ENCODE assay signal across 32 mouse cellular contexts in genomic region chr14:55589271-55589670, GRCm38 (mm10). TPM values are rescaled to one million over a fixed set of nuclear protein-coding genes. Genes with fewer than 3 reads are reported as not detected.
DNase-seq lines count a peak whose midpoint lies in the region; ATAC-seq and TF ChIP-seq lines count a peak whose summit lies in the region.
"Had no signal": no experiment of that assay in that cellular context is flagged by ENCODE, and none has a peak within 500 bp of the region (broad histone marks: within the 10 kb centered on the region; RNA-seq: fewer than 3 reads in every experiment).

No protein-coding gene starts in this region.

- peaks cover 78% of the 10 kb centered on the region for H3K4me1 ChIP-seq in liver, embryonic 13.5 days (replicated peaks)
- peaks cover 43% of the 10 kb centered on the region for H3K4me1 ChIP-seq in liver, embryonic 11.5 days (replicated peaks; ENCODE audit: control insufficient read depth, insufficient read depth, low read length)
- H3K4me1 ChIP-seq in CH12.LX (ENCODE audit: control insufficient read depth in 1 of 2, insufficient read depth in 2 of 2) (peaks cover 8 to 64% of the 10 kb centered on the region in 2 experiments), G1E (ENCODE audit: insufficient read depth, low read depth, low read length) (peaks cover 76% of the 10 kb centered on the region)
- H3K4me1 ChIP-seq in thymus, adult 2 months (replicated peaks; ENCODE audit: control insufficient read depth, insufficient read depth, low read length), result peaks cover 25% of the 10 kb centered on the region

- peak overlapping the region; percentile 6; the same call in 1 of the 2 replicates for H3K9ac ChIP-seq in liver, embryonic 13.5 days
- H3K9ac ChIP-seq in liver, embryonic 11.5 days (ENCODE audit: low read depth, low read length), result no peak overlapping the region
- H3K9ac ChIP-seq in CH12.LX (ENCODE audit: insufficient read depth, low read depth), result peak overlapping the region; percentile 89
- H3K9ac ChIP-seq: midbrain, embryonic 15.5 days; neural tube, embryonic 12.5 days; stomach, embryonic 15.5 days had no signal

- H3K9me3 ChIP-seq in liver, embryonic 13.5 days (replicated peaks), result no peaks in the 10 kb centered on the region
- H3K9me3 ChIP-seq in liver, embryonic 11.5 days (ENCODE audit: control insufficient read depth, low read length), result no peaks in the 10 kb centered on the region
- H3K9me3 ChIP-seq in CH12.LX (replicated peaks; ENCODE audit: low read length), result no peaks in the 10 kb centered on the region
- H3K9me3 ChIP-seq in G1E (replicated peaks), result no peaks in the 10 kb centered on the region
- H3K9me3 ChIP-seq: heart, embryonic 12.5 days; intestine, embryonic 15.5 days; limb, embryonic 10.5 days; limb, embryonic 15.5 days; midbrain, embryonic 15.5 days; neural tube, embryonic 12.5 days; stomach, embryonic 15.5 days had no signal

- TF ChIP-seq RAD21 in CH12.LX (IDR thresholded peaks at IDR 0.05; ENCODE audit: low read depth, low read length), result no peak

- WGBS in liver, embryonic 13.5 days (ENCODE audit: insufficient replicate concordance), result 91% methylated on average over 5 of the region's 5 CpGs
- WGBS in liver, embryonic 11.5 days, result 88% methylated on average over 5 of the region's 5 CpGs
- 98% methylated on average over 5 of the region's 5 CpGs for WGBS in thymus, adult 2 months

- no peak for TF ChIP-seq CTCF in CH12.LX (conservative IDR thresholded peaks at IDR 0.05 in 1 of 2, IDR thresholded peaks at IDR 0.05 in 1 of 2; ENCODE audit: low read depth in 2 of 2, low read length in 2 of 2)
- TF ChIP-seq CTCF in G1E (IDR thresholded peaks at IDR 0.05; ENCODE audit: low read depth, low read length), result no peak
- TF ChIP-seq CTCF in thymus, adult 2 months (IDR thresholded peaks at IDR 0.05; ENCODE audit: borderline replicate concordance, control insufficient read depth, extremely low read depth, insufficient read depth, low read length, poor library complexity), result no peak

- peak overlapping the region; percentile 88; the same call in 1 of the 2 replicates for H3K4me2 ChIP-seq in liver, embryonic 13.5 days
- H3K4me2 ChIP-seq in liver, embryonic 11.5 days, result no peak overlapping the region
- H3K4me2 ChIP-seq in CH12.LX (ENCODE audit: insufficient read depth, low read depth, poor library complexity, severe bottlenecking), result peak overlapping the region; percentile 96

- peak; percentile 91 for DNase-seq in heart, adult 11 months
- no peak for DNase-seq in heart, adult 8-10 months (ENCODE audit: low spot score)
- DNase-seq in liver, embryonic 13.5 days, result no peak
- no peak for DNase-seq in liver, embryonic 11.5 days (ENCODE audit: low spot score)
- DNase-seq in CH12.LX (ENCODE audit: extremely low read depth) (no peak), G1E (ENCODE audit: low spot score) (no peak)
- no peak for DNase-seq in thymus, adult 2 months
- DNase-seq in adrenal gland, postnatal 10 days, result no peak
- DNase-seq: adrenal gland, adult 8-10 months; cerebellum, postnatal 14 days; gastrocnemius, postnatal 25 days; heart, adult 18-20 months; heart, postnatal 10 days; kidney, adult 2 months; layer of hippocampus, adult 9-11 months; lung, embryonic 14.5 days; lung, postnatal 14 days; right cerebral cortex, adult 18-20 months; thymus, postnatal 14 days had no signal

- in situ Hi-C loops in CH12.LX (cut with MboI; ENCODE audit: low pct_ligation_motif_present, low pct_unique_long_range_greater_than_20kb, low sequenced_read_pairs), result no loop called here

- no peaks in the 10 kb centered on the region for H3K27me3 ChIP-seq in liver, embryonic 13.5 days
- H3K27me3 ChIP-seq in liver, embryonic 11.5 days (replicated peaks; ENCODE audit: control insufficient read depth, insufficient read depth, low read length), result no peaks in the 10 kb centered on the region
- no peaks in the 10 kb centered on the region for H3K27me3 ChIP-seq in CH12.LX (replicated peaks)
- H3K27me3 ChIP-seq in G1E (ENCODE audit: insufficient read depth, low read length), result no peaks in the 10 kb centered on the region
- H3K27me3 ChIP-seq in thymus, adult 2 months (ENCODE audit: control insufficient read depth, insufficient read depth, low read length), result no peaks in the 10 kb centered on the region
- H3K27me3 ChIP-seq: heart, embryonic 12.5 days; intestine, embryonic 15.5 days; limb, embryonic 15.5 days; midbrain, embryonic 15.5 days; neural tube, embryonic 12.5 days; stomach, embryonic 15.5 days had no signal

- TF ChIP-seq POLR2A in CH12.LX (IDR thresholded peaks at IDR 0.05; ENCODE audit: low read depth, low read length), result no peak
- TF ChIP-seq POLR2A in thymus, adult 2 months (IDR thresholded peaks at IDR 0.05; ENCODE audit: control insufficient read depth, extremely low read depth, insufficient read depth, low read length, poor library complexity), result no peak

- dilution Hi-C loops in CH12.LX (cut with MboI; ENCODE audit: extremely low pct_ligation_motif_present, extremely low pct_unique_long_range_greater_than_20kb, low sequenced_read_pairs), result no loop called here

- H3K79me2 ChIP-seq in CH12.LX (replicated peaks; ENCODE audit: control insufficient read depth, extremely low read depth, insufficient read depth, poor library complexity, severe bottlenecking), result peaks cover 35% of the 10 kb centered on the region

- H3K27ac ChIP-seq in liver, embryonic 13.5 days, result peak overlapping the region; percentile 99
- H3K27ac ChIP-seq in liver, embryonic 11.5 days (ENCODE audit: low read depth, low read length), result no peak overlapping the region
- H3K27ac ChIP-seq in CH12.LX (ENCODE audit: insufficient read depth, low read depth), result peak overlapping the region; percentile 97
- no peak overlapping the region for H3K27ac ChIP-seq in thymus, adult 2 months (ENCODE audit: control insufficient read depth, insufficient read depth, low read length)
- H3K27ac ChIP-seq: hindbrain, postnatal 0 days; intestine, embryonic 15.5 days; kidney, postnatal 0 days; limb, embryonic 10.5 days; midbrain, embryonic 15.5 days; neural tube, embryonic 12.5 days; stomach, embryonic 15.5 days had no signal

- ATAC-seq in liver, embryonic 13.5 days (ENCODE audit: low read depth), result no peak
- no peak for ATAC-seq in liver, embryonic 11.5 days (replicated peaks; ENCODE audit: low FRiP score)
- ATAC-seq in G1E (ENCODE audit: extremely low read depth, insufficient number of reproducible peaks, low FRiP score, poor library complexity, severe bottlenecking), result no peak
- ATAC-seq: forebrain, embryonic 14.5 days; hindbrain, postnatal 0 days; intestine, embryonic 15.5 days; midbrain, embryonic 15.5 days had no signal

- H3K36me3 ChIP-seq in liver, embryonic 13.5 days, result peaks cover 36% of the 10 kb centered on the region
- peaks cover 2% of the 10 kb centered on the region; the same call in 1 of the 2 replicates for H3K36me3 ChIP-seq in liver, embryonic 11.5 days (ENCODE audit: control insufficient read depth, insufficient read depth, low read length)
- peaks cover 22 to 45% of the 10 kb centered on the region in 2 experiments for H3K36me3 ChIP-seq in CH12.LX (replicated peaks in 1 of 2; ENCODE audit: control insufficient read depth in 1 of 2, insufficient read depth in 1 of 2, low read length in 1 of 2)
- peaks cover 42% of the 10 kb centered on the region for H3K36me3 ChIP-seq in G1E (replicated peaks)
- 0 out of 2 replicates have a peak, but pooled peaks cover 5% of the 10 kb centered on the region for H3K36me3 ChIP-seq in thymus, adult 2 months (ENCODE audit: control insufficient read depth, insufficient read depth, low read length)
- H3K36me3 ChIP-seq: intestine, embryonic 15.5 days; stomach, embryonic 15.5 days had no signal

- peak overlapping the region; percentile 92; the same call in 1 of the 2 replicates for H3K4me3 ChIP-seq in liver, embryonic 13.5 days (replicated peaks)
- no peak overlapping the region for H3K4me3 ChIP-seq in liver, embryonic 11.5 days (ENCODE audit: low read depth, low read length)
- H3K4me3 ChIP-seq in CH12.LX (replicated peaks in 1 of 3; ENCODE audit: low read depth in 2 of 3, low read length in 2 of 3, poor library complexity in 1 of 3) (peak overlapping the region; percentile 79 to 94 (median 91)), G1E (ENCODE audit: low read depth, low read length) (peak overlapping the region; percentile 96; the same call in 1 of the 2 replicates)
- no peak overlapping the region for H3K4me3 ChIP-seq in thymus, adult 2 months (ENCODE audit: control insufficient read depth, insufficient read depth, low read length)
- H3K4me3 ChIP-seq: neural tube, embryonic 12.5 days had no signal

- TF ChIP-seq EP300 in CH12.LX (IDR thresholded peaks at IDR 0.05; ENCODE audit: low read length), result no peak

RNA-seq across cellular contexts. Expression of gene Psme2, which starts 1.6 kb away (rescaled TPM):
- total RNA-seq in heart, adult 8-10 months (2022), result 100 to 1,000 TPM in 3 of 4 experiments, 10 to 100 TPM in 1; 92.6 to 112 (median 108) TPM
- polyA plus RNA-seq in liver, embryonic 13.5 days (2015; fragmentation: Nextera tagmentation; extraction: Ambion mirVana), result 202 and 224 TPM in 2 replicates
- polyA plus RNA-seq in liver, embryonic 11.5 days (2014; fragmentation: Nextera tagmentation; extraction: Ambion mirVana), result 256 and 277 TPM in 2 replicates
- 634 and 684 TPM in 2 replicates for total RNA-seq in CH12.LX (2012; rRNA removed)
- 467 and 546 TPM in 2 replicates for total RNA-seq in CH12.LX (2014; rRNA removed)
- 650 and 757 TPM in 2 replicates for polyA plus RNA-seq in CH12.LX (2012; ENCODE audit: insufficient read length, low read depth)
- 59.4 and 109 TPM in 2 replicates for total RNA-seq in G1E (2014; fragmentation: Nextera tagmentation)
- total RNA-seq in G1E (2017), result 163 and 165 TPM in 2 replicates
- 33.4 and 50.8 TPM in 2 replicates for polyA plus RNA-seq in G1E (2012)
- polyA plus RNA-seq in thymus, adult 2 months (2012; rRNA removed), result 98.7 and 104 TPM in 2 replicates
- 100 to 1,000 TPM; 349 to 362 TPM for total RNA-seq in adrenal gland, postnatal 10 days (2021)

RNA-seq across cellular contexts. Expression of gene Rnf31, which starts 2.2 kb away (rescaled TPM):
- total RNA-seq in heart, adult 8-10 months (2022), result 10 to 100 TPM; 23.9 to 29.1 (median 26.9) TPM
- 9.0 and 12.6 TPM in 2 replicates for polyA plus RNA-seq in liver, embryonic 13.5 days (2015; fragmentation: Nextera tagmentation; extraction: Ambion mirVana)
- polyA plus RNA-seq in liver, embryonic 11.5 days (2014; fragmentation: Nextera tagmentation; extraction: Ambion mirVana), result 21.2 and 23.1 TPM in 2 replicates
- total RNA-seq in CH12.LX (2012; rRNA removed) (14.8 and 15.9 TPM in 2 replicates), CH12.LX (2014; rRNA removed) (3.2 and 3.8 TPM in 2 replicates), G1E (2014; fragmentation: Nextera tagmentation) (23.7 and 43.9 TPM in 2 replicates), G1E (2017) (11.8 and 12.6 TPM in 2 replicates)
- polyA plus RNA-seq in CH12.LX (2012; ENCODE audit: insufficient read length, low read depth) (18.2 and 22.6 TPM in 2 replicates), G1E (2012) (34.2 and 35.1 TPM in 2 replicates)
- polyA plus RNA-seq in thymus, adult 2 months (2012; rRNA removed), result 84.0 and 89.3 TPM in 2 replicates
- 10 to 100 TPM; 26.7 to 36.2 TPM for total RNA-seq in adrenal gland, postnatal 10 days (2021)

RNA-seq across cellular contexts. Expression of gene Emc9, which starts 4.2 kb away (rescaled TPM):
- 10 to 100 TPM; 65.0 to 75.0 (median 68.2) TPM for total RNA-seq in heart, adult 8-10 months (2022)
- polyA plus RNA-seq in liver, embryonic 13.5 days (2015; fragmentation: Nextera tagmentation; extraction: Ambion mirVana), result 31.9 and 35.8 TPM in 2 replicates
- 44.5 and 46.2 TPM in 2 replicates for polyA plus RNA-seq in liver, embryonic 11.5 days (2014; fragmentation: Nextera tagmentation; extraction: Ambion mirVana)
- 9.6 and 10.4 TPM in 2 replicates for total RNA-seq in CH12.LX (2012; rRNA removed)
- 1.6 and 1.7 TPM in 2 replicates for total RNA-seq in CH12.LX (2014; rRNA removed)
- polyA plus RNA-seq in CH12.LX (2012; ENCODE audit: insufficient read length, low read depth), result 3.7 and 4.2 TPM in 2 replicates
- total RNA-seq in G1E (2014; fragmentation: Nextera tagmentation), result 16.7 and 20.0 TPM in 2 replicates
- 17.9 and 23.6 TPM in 2 replicates for total RNA-seq in G1E (2017)
- polyA plus RNA-seq in G1E (2012), result 19.5 and 20.2 TPM in 2 replicates
- polyA plus RNA-seq in thymus, adult 2 months (2012; rRNA removed), result 7.4 and 13.4 TPM in 2 replicates
- 10 to 100 TPM; 43.9 to 57.2 TPM for total RNA-seq in adrenal gland, postnatal 10 days (2021)

RNA-seq across cellular contexts. Expression of gene Psme1, which starts 11.3 kb away (rescaled TPM):
- total RNA-seq in heart, adult 8-10 months (2022), result 100 to 1,000 TPM; 273 to 297 (median 284) TPM
- polyA plus RNA-seq in liver, embryonic 13.5 days (2015; fragmentation: Nextera tagmentation; extraction: Ambion mirVana), result 103 and 111 TPM in 2 replicates
- polyA plus RNA-seq in liver, embryonic 11.5 days (2014; fragmentation: Nextera tagmentation; extraction: Ambion mirVana), result 172 and 177 TPM in 2 replicates
- total RNA-seq in CH12.LX (2012; rRNA removed) (292 and 335 TPM in 2 replicates), CH12.LX (2014; rRNA removed) (338 and 377 TPM in 2 replicates), G1E (2014; fragmentation: Nextera tagmentation) (598 and 793 TPM in 2 replicates), G1E (2017) (212 and 228 TPM in 2 replicates)
- polyA plus RNA-seq in CH12.LX (2012; ENCODE audit: insufficient read length, low read depth) (638 and 740 TPM in 2 replicates), G1E (2012) (141 and 155 TPM in 2 replicates)
- polyA plus RNA-seq in thymus, adult 2 months (2012; rRNA removed), result 129 and 136 TPM in 2 replicates
- total RNA-seq in adrenal gland, postnatal 10 days (2021), result 100 to 1,000 TPM; 293 to 337 TPM

RNA-seq across cellular contexts. Expression of gene Fitm1, which starts 13.9 kb away (rescaled TPM):
- total RNA-seq in heart, adult 8-10 months (2022), result 100 to 1,000 TPM; 165 to 203 (median 175) TPM
- polyA plus RNA-seq in liver, embryonic 13.5 days (2015; fragmentation: Nextera tagmentation; extraction: Ambion mirVana), result 0.51 and 0.53 TPM in 2 replicates
- 2.2 and 2.6 TPM in 2 replicates for polyA plus RNA-seq in liver, embryonic 11.5 days (2014; fragmentation: Nextera tagmentation; extraction: Ambion mirVana)
- total RNA-seq in CH12.LX (2012; rRNA removed) (not detected in 2 replicates), CH12.LX (2014; rRNA removed) (not detected in 2 replicates), G1E (2014; fragmentation: Nextera tagmentation) (not detected in 2 replicates), G1E (2017) (not detected in 2 replicates)
- polyA plus RNA-seq in CH12.LX (2012; ENCODE audit: insufficient read length, low read depth) (not detected in 2 replicates), G1E (2012) (not detected in 2 replicates)
- polyA plus RNA-seq in thymus, adult 2 months (2012; rRNA removed), result 1.7 and 20.2 TPM in 2 replicates
- total RNA-seq in adrenal gland, postnatal 10 days (2021), result 10 to 100 TPM; 11.0 to 38.6 TPM
- total RNA-seq: hindbrain, postnatal 0 days; left cerebral cortex, postnatal 10 days had no signal
- polyA plus RNA-seq: cortical plate, adult 2 months; forebrain, embryonic 14.5 days; frontal cortex, adult 2 months had no signal

Comparison
In these comparisons a context has a peak if more than half of its experiments do, and no peak if none do; other contexts are left out.
1. H3K27ac ChIP-seq: peak in liver, embryonic 13.5 days (single experiment) and CH12.LX (single experiment); none in liver, embryonic 11.5 days (single experiment) and thymus, adult 2 months (single experiment).
2. H3K4me3 ChIP-seq: peak in liver, embryonic 13.5 days (single experiment), CH12.LX (3 of 3) and G1E (single experiment); none in liver, embryonic 11.5 days (single experiment) and thymus, adult 2 months (single experiment).